Mouse (Mus musculus) heart, embryonic 16.5 days (tissue): ENCODE data around the gene Naa50. TPM values are rescaled to one million over a fixed set of nuclear protein-coding genes. Genes with fewer than 3 reads are reported as not detected.

Source experiments
- ATAC-seq: fragments of 200-750 bp; cut with Nextera tagmentation; replicated peaks from 2 replicates; pipeline ENCODE4 v1.8.0; 2017; ENCODE audit warnings: moderate number of reproducible peaks; ENCODE audit not compliant: insufficient read depth, low FRiP score; ENCODE audit errors: extremely low read depth
- H3K27ac ChIP-seq: fragments of 300-500 bp; sonication (generic); 2 replicates; pipeline ENCODE4 v1.5.1; 2014; ENCODE audit warnings: mild to moderate bottlenecking, low read length, control low read depth, moderate library complexity
- H3K27me3 ChIP-seq: fragments of 300-500 bp; sonication (generic); 2 replicates; pipeline ENCODE4 v1.6.1; 2014; ENCODE audit warnings: low read length, mixed read lengths; ENCODE audit not compliant: control insufficient read depth, insufficient read depth
- H3K36me3 ChIP-seq: fragments of 300-500 bp; sonication (generic); 2 replicates; pipeline ENCODE4 v1.6.1; 2014; ENCODE audit not compliant: control insufficient read depth, insufficient read depth
- H3K4me1 ChIP-seq: fragments of 300-500 bp; sonication (generic); 2 replicates; pipeline ENCODE4 v1.6.1; 2014; ENCODE audit warnings: low read length, mixed read lengths; ENCODE audit not compliant: control insufficient read depth, insufficient read depth
- H3K4me2 ChIP-seq: fragments of 300-500 bp; sonication (generic); 2 replicates; pipeline ENCODE4 v1.6.1; 2014; ENCODE audit warnings: low read depth, mild to moderate bottlenecking, control low read depth, low read length
- H3K4me3 ChIP-seq: fragments of 300-500 bp; sonication (generic); 2 replicates; pipeline ENCODE4 v1.5.1; 2014; ENCODE audit warnings: mild to moderate bottlenecking, control low read depth, low read length
- H3K9ac ChIP-seq: fragments of 300-500 bp; sonication (generic); 2 replicates; pipeline ENCODE4 v1.6.1; 2014; ENCODE audit warnings: low read length, control low read depth
- H3K9me3 ChIP-seq: fragments of 300-500 bp; sonication (generic); replicated peaks from 2 replicates; pipeline ENCODE4 v1.6.1; 2016; ENCODE audit warnings: low read length; ENCODE audit not compliant: control insufficient read depth
- WGBS: fragments of 180-500 bp; shearing (Covaris S2); extraction: QIAGEN DNeasy Blood & Tissue Kit; methylation state at CpG from one replicate; pipeline ENCODE4 v1.1.7; 2014; 5-methylcytosine and 5-hydroxymethylcytosine counted together
- polyA plus RNA-seq: library from polyadenylated mRNA; unstranded; fragments of >200 nt; fragmentation: Nextera tagmentation; extraction: Ambion mirVana; gene quantifications from 2 replicates; pipeline ENCODE4 v1.2.1, GENCODE M21; 2015

Naa50 gene
- polyA plus RNA-seq = 73.5 and 79.2 TPM in 2 replicates

GRCm38 (mm10) chr16:44139536-44140185 is at the start of gene Naa50, which contains the start of gene Atp6v1a:
Gene Naa50, plus strand, starts transcription at chr16:44139830.
Gene Atp6v1a, minus strand, starts transcription at chr16:44139705.
- H3K27ac ChIP-seq = peak within 1 kb of the TSS; percentile 98
- H3K9ac ChIP-seq = peak within 1 kb of the TSS; percentile 79
- no peaks in the 10 kb centered on the region for H3K9me3 ChIP-seq
- no peaks in the 10 kb centered on the region for H3K27me3 ChIP-seq
- peaks cover 13% of the 10 kb centered on the region for H3K4me1 ChIP-seq
- under 1% methylated on average over 68 of the region's 71 CpGs for WGBS
- peak within 1 kb of the TSS; percentile 66 for H3K4me3 ChIP-seq
- peaks cover under 1% of the 10 kb centered on the region; the same call in 1 of the 2 replicates for H3K36me3 ChIP-seq
- ATAC-seq = peak; percentile 92
- peak within 1 kb of the TSS; percentile 97 for H3K4me2 ChIP-seq

DNA sequence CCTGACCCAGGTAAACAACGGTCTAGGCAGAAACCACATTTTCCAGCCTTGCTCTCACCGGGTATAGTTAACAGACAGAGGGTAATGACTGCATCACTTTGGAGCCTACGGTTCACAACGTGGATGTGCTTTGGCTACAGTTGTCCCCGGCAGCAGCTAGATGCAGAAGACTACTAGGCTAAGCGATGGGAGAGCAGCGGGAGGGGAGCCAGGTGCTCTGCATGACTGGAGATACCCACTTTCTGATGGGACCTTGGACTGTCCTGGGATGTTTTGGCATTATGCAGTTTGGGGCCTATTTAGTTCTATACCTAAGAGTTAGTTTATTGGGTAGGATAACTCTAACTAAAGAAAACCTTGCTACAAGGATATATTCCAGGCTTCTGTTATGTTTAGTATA is 40.3 kb upstream of the Naa50 start:
- Histone ChIP-seq H3K4me2 (no peak overlapping the region), H3K4me1 (no peaks in the 10 kb centered on the region), H3K9me3 (no peaks in the 10 kb centered on the region), H3K27me3 (no peaks in the 10 kb centered on the region), H3K36me3 (peaks cover 64% of the 10 kb centered on the region), H3K27ac (no peak overlapping the region), H3K4me3 (no peak overlapping the region), H3K9ac (no peak overlapping the region)
- 94% methylated on average over 7 of the region's 7 CpGs for WGBS
- ATAC-seq = no peak

GRCm38 (mm10) chr16:44101181-44101710 is 38.4 kb upstream of the Naa50 start:
- H3K36me3 ChIP-seq = peaks cover 56% of the 10 kb centered on the region
- WGBS = 86% methylated on average over 12 of the region's 12 CpGs
- H3K27ac ChIP-seq = no peak overlapping the region
- H3K4me2 ChIP-seq = no peak overlapping the region
- no peaks in the 10 kb centered on the region for H3K4me1 ChIP-seq
- no peaks in the 10 kb centered on the region for H3K27me3 ChIP-seq
- no peak overlapping the region for H3K9ac ChIP-seq
- H3K4me3 ChIP-seq = no peak overlapping the region
- ATAC-seq = no peak
- no peaks in the 10 kb centered on the region for H3K9me3 ChIP-seq

DNA sequence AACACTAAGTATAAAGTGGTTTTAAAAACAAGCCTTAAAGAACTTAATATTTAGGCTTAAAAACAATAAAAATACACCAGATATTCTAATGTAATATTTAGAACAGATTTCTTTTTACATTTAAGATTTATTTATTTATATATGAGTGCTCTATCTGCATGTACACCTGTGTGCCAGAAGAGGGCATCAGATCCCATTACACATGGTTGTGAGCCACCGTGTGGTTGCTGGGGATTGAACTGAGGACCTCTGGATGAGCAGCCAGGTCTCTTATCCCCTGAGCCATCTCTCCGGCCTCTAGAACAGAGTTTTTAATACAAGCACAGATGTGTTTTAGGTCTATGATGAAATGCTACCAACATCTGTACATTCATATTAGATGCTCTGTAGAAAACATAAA is 36.7 kb upstream of the Naa50 start:
- Histone ChIP-seq H3K4me1 (no peaks in the 10 kb centered on the region), H3K4me3 (no peak overlapping the region), H3K9me3 (no peaks in the 10 kb centered on the region), H3K36me3 (peaks cover 63% of the 10 kb centered on the region), H3K27me3 (no peaks in the 10 kb centered on the region), H3K9ac (no peak overlapping the region), H3K4me2 (no peak overlapping the region), H3K27ac (no peak overlapping the region)
- WGBS = 95% methylated on average over 2 of the region's 2 CpGs
- no peak for ATAC-seq

GRCm38 (mm10) chr16:44103806-44104766 is 35.5 kb upstream of the Naa50 start:
- Histone ChIP-seq H3K36me3 (peaks cover 65% of the 10 kb centered on the region), H3K4me3 (no peak overlapping the region), H3K27me3 (no peaks in the 10 kb centered on the region), H3K9ac (no peak overlapping the region), H3K4me2 (no peak overlapping the region), H3K27ac (no peak overlapping the region), H3K4me1 (no peaks in the 10 kb centered on the region), H3K9me3 (no peaks in the 10 kb centered on the region)
- WGBS = 90% methylated on average over 18 of the region's 18 CpGs
- ATAC-seq = no peak

DNA sequence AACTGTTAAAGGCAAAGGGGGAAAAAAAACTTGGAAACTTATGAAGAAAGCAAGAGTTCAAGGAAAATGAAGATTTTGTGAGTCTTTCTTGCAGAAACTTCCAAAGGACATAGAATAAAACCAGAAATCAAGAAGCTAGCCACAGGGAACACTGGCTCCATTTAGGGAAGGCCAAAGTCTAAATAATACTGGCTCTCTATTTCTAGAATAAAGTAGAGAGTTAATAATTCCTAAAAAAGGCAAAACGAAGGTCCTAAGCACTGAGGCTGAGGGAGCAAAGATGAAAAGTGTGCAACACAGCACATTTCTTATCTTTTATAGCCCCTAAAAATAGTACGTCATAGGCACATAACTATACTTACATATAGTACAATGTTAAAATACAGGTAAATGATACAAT is 34.4 kb upstream of the Naa50 start:
- Histone ChIP-seq H3K4me2 (no peak overlapping the region), H3K27me3 (no peaks in the 10 kb centered on the region), H3K36me3 (peaks cover 61% of the 10 kb centered on the region), H3K4me1 (no peaks in the 10 kb centered on the region), H3K9ac (no peak overlapping the region), H3K27ac (no peak overlapping the region), H3K4me3 (no peak overlapping the region), H3K9me3 (no peaks in the 10 kb centered on the region)
- WGBS = 84% methylated on average over 2 of the region's 2 CpGs
- no peak for ATAC-seq

- no peak overlapping the region for H3K9ac ChIP-seq
- H3K9me3 ChIP-seq = no peaks in the 10 kb centered on the region
- no peak overlapping the region for H3K27ac ChIP-seq
- no peaks in the 10 kb centered on the region for H3K4me1 ChIP-seq
- no peaks in the 10 kb centered on the region for H3K27me3 ChIP-seq
- ATAC-seq = peak; percentile 41; the same call in 1 of the 2 replicates
- H3K4me2 ChIP-seq = no peak overlapping the region
- peaks cover 42% of the 10 kb centered on the region for H3K36me3 ChIP-seq
- 68% methylated on average over 4 of the region's 4 CpGs for WGBS
- H3K4me3 ChIP-seq = no peak overlapping the region
Measured at GRCm38 (mm10) chr16:44109002-44109401, 30.6 kb upstream of the Naa50 start.

DNA sequence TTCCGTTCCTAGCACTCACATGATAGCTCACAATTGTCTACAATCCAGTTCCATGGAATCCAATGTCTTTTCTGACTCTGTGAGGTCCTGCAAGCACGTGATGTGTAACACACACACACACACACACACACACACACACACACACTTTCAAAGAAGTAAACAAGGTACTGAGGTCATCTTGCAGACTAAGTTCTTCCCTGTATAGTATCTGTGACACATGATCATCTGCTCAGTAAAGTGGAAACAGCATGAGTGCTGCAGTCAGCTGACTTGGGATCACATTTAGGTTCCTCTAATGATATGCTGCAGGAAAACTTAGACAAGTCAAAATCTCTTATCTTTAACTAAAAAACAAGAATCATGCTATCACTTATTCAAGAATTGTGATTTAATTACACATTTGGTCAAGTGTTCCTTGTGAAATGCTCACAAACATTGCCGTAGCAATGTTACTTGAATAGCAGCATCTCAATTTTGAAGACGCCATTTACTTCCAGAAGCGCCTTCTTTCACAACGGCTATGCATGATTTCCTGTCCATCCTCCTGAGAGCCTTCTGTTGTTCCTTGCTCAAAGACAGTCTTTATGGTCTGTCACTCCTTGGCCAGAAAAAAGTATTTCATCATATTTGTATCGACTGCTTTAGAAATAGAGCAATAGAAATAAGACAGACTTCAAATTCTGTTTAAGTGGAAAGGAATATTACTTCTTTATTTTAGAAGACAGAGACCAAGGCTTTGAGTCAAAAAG is 19.7 kb upstream of the Naa50 start:
- no peak overlapping the region for H3K9ac ChIP-seq
- H3K36me3 ChIP-seq = 0 out of 2 replicates have a peak, but pooled peaks cover 6% of the 10 kb centered on the region
- no peak for ATAC-seq
- no peak overlapping the region for H3K4me3 ChIP-seq
- WGBS = 77% methylated on average over 7 of the region's 7 CpGs
- peaks cover 2% of the 10 kb centered on the region; the same call in 1 of the 2 replicates for H3K4me1 ChIP-seq
- no peaks in the 10 kb centered on the region for H3K9me3 ChIP-seq
- H3K27me3 ChIP-seq = no peaks in the 10 kb centered on the region
- H3K4me2 ChIP-seq = no peak overlapping the region
- H3K27ac ChIP-seq = no peak overlapping the region
